Mouse (Mus musculus): ENCODE measurements around the gene Pbld1.

The Pbld1 gene

DNA sequence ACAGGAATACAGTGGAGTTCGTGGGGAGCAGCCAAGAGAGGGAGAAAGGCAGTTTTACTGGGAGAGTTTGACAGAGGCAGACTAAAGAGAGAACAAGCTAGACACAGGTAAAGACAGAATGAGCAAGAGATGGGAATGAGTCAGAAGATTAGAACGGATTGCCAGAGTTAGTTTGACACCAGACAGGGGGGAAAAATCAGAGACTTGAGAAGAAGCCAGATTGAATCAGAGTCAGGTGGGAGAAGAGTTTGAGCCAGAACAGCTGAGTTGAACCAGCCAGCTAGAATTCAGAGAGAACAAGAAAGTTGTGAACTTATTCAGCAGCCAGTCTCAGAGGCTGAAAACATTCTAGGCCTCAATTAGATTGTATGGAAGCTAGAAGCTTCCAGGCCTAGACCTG lies at the start of gene Pbld1:
Pbld1 (plus strand) TSS at position 301 of the 400 bp plus-strand sequence.
- no peak for DNase-seq (ENCODE audit: low spot score in 2 of 2)

DNA sequence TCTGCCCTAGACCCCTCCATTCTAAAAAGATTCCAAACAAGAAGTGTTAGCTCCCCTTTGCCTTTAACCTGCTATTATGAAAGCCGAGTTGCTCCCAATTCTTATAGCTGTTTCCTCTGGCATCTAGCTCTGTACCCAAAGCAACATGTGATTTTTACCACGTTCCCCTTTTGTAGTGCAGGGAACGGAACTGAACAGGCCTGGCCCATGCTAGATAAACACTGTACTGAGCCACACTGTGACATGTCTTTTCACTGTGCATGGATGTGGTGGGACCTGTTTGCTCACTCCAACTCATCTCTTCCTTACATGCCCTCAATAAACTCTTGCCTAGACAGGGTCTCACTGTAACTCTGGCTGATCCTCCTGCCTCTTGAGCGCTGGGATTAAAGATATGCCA lies 49.7 kb upstream of the Pbld1 start:
- DNase-seq (ENCODE audit: low spot score in 2 of 2) = no peak

DNA sequence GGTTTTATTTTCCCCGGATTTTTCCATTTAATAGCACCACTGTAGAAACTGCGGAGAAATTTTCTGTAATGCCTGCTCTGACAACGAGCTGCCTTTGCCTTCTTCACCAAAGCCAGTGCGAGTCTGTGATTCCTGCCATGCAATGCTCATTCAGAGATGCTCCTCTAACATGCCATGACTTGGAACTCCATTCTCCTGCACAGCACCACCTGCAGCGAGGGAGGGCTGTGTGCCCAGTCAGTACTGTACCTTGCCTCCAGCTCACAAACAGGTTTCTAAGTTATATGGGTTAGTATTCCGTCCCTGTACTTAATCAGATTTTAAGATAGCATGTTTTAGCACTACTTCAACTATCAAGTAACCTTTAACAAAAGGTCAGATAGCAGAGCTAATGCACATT lies 48.4 kb upstream of the Pbld1 start:
- no peak for DNase-seq (ENCODE audit: low spot score in 2 of 2)

DNA sequence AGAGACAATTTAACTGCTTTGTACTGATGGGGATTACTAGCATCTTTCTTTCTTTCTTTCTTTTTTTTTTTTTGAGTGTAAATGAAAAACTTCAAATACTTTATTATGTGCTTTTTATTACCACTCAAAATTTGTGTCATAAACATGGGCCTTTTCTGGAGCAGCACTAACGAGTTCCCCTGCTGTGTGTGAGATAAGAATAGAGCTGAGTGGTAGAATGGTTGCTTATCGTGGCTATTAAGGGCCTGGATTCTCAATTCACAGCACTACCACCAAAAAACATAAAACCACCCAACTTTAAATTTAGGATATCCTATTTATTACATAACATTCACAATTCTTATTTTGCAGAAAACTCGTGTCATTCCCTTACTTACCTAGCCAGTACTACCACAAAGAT lies 46.5 kb upstream of the Pbld1 start:
- DNase-seq (ENCODE audit: low spot score in 2 of 2) = no peak

DNA sequence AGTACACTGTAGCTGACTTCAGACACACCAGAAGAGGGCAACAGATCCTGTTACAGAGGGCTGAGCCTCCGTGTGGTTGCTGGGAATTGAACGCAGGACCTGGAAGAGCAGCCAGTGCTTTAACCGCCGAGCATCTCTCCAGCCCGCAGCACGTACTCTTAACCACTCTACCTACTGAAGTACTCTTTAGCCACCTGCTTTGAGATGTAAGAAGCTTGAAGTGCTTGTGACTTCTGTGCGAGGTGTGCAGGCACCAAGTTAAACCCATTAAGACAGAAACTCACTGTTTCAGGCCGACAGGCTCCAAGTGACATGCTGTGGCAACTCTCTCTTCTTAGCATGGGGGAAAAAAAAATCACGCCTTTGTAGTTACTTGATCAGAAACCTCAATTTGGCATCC lies 45.8 kb upstream of the Pbld1 start:
- DNase-seq (ENCODE audit: low spot score in 2 of 2) = no peak

DNA sequence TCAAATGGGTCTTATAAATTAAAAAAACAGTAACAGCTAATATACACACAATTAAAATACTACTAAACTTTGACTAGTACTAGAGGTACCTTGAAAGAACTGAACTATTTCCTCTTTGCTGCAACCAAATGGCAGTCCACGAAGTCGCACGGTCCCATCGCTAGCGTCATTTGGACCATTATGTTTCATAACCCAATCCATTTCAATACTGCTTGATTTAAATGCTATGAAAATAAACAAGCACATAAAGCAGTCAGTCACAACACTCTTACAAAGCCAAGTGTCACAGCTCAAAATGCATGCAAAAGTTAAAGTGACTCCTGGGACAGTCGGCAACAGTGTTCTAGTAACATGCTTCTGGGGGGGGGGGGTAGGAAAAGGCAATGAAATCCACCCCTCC lies 40.7 kb upstream of the Pbld1 start:
- DNase-seq (ENCODE audit: low spot score in 2 of 2) = no peak

DNA sequence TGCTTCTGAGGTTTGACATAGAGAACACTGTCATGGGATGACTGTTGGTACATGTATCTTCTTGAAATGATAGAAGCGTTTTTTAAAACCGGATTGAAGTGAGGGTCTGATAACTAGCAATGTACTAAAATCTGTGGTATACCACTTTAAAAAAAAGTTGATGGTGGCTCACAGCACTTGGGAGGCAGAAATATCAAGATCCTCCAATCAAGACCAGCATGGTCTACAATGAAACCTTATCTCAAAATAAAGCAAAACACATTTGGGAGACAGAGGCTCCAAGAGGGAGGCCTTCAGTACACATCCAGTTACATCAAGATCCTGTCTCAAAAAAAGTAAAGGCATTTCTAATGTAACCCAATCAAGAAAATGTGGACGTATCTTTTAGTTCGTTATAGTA lies 38.3 kb upstream of the Pbld1 start:
- DNase-seq (ENCODE audit: low spot score in 2 of 2) = no peak

DNA sequence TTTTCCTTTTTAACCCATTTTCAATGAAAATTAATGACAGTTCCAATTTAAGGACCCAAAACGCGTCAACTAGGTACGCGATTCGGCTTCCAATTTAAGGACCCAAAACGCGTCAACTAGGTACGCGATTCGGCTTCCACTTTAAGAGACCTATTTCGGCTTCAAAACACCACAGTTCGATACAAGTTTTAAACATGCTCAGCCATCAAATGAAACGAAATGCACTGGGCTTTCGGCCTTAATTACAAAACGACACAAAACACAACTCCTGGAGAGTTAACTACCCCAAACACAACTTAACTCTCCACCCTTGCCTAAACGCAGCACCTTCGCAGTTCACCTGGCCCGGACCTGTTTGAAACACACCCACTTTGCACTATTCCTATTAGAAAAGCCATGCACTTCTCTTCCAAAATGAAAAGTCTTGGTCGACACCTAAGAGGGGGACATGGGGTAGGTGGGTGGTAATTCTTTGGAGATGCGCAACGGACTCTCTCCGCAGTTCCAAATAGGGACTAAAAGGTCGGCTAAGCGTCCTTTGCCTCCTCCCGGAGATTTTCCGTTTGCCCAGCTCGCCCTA lies 37.3 kb upstream of the Pbld1 start:
- no peak for DNase-seq (ENCODE audit: low spot score in 2 of 2)

DNA sequence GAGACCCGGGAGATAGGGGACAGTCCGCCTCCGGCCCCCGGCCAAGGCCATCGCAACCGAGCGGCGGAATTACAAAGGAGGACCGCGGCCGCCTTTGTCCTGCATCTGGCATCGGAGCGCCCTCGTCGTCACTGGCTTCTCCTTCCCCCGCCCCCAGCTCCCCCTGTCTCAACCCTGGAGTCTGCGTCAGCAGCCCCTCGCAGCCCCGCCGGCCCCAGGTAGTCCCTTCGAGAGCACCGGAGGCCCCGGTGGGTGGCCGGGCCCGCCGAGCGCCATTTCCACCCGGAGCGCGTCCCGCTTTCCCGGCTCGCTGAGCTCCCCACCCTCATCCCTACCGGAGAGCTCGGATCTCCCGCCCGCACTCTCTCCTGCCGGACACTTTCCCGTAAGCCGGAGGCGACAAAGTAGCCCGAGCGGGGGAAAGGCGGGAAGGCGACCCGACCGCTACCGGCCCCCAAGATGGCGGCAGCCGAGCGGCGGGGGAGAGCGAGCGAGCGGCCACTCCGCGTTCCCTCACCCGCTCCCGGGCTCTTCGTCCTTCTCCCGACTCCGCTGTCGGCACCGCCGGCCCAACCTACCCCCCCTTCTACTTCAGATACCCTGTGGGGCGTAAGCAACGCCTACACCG lies 36.7 kb upstream of the Pbld1 start:
- peak; percentile 46 to 48 for DNase-seq (ENCODE audit: low spot score in 2 of 2)

DNA sequence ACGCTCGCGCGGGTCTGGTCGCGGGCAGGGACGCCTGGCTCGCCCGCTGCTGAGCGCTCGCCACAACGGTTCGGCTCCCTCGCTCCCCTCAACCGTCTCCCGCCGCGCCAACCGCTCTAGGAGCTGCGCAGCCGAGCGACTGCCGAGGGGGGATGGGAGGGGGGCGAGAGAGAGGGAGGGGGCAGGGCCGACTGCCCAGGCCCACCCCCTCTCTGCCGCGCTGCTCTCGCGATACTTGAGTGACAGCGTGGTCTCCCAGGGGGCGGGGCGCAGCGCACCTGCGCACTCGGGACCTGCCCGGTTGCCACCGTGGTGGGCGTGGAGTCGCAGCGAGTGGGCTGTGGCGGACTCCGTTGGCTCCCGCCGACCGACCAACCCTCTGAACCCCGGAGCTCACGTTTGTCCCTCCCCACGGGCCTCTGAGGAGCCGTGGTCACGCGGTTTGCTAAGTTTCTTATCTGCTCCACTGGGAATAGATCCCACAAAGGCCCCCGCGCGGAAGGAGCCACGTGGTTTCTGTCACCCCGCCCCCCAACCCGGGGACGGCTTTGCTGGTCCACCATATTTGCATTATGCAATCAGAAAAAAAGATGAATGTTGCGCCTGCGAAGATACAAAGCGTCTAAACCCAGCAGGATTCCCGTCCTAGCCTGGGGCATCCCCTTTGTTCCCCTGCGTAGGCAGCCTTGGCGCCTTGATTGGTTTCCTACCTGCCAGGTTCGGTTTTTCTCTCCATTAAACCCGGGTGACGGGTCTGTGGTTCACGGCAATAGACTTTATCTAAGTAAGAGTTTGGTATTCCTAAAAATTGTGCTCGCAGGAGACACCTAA lies 36.0 kb upstream of the Pbld1 start, which contains the start of the genes Hnrnph3 and Pbld2:
Hnrnph3 (minus strand) TSS at position 469 of the 831 bp plus-strand sequence.
Pbld2 (plus strand) TSS at position 567 of the 831 bp plus-strand sequence.
- peak; percentile 97 to 99 for DNase-seq (ENCODE audit: low spot score in 2 of 2)

DNA sequence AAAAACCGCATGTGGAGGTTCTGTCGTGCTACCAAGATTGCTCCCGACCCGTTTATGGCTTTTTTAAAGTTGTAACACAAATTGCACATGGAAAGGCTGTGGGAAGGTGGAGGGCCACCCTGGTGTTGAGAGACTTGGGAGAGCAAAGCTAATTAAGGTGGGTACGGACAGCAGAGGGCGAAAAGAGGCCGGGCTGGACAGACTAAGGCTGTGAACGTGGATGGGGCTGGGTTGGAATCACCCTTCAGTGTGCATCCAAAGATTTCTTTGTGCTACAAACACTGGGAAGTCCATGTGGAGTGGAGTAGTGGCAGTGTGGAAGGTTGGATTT lies 35.4 kb upstream of the Pbld1 start:
- no peak for DNase-seq (ENCODE audit: low spot score in 2 of 2)

DNA sequence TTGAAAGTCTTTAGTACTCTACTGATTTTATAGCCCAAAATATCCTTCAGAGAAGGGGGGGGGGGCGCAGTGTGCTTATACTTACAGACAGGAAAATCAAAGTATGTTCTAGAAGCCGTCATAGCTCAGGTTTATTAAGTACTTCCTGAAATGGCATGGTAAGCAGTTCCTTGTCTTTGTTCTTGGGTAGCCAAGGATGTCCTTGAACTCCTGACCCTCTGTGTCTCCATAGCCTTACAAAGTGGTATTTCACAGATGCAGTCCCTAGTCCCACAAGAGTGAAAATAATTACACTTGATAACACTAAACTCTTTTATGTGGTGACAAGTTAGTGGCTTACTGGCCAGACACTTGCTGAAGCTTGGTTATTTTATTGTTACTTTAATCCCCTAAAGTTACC lies 34.9 kb upstream of the Pbld1 start:
- DNase-seq (ENCODE audit: low spot score in 2 of 2) = no peak

DNA sequence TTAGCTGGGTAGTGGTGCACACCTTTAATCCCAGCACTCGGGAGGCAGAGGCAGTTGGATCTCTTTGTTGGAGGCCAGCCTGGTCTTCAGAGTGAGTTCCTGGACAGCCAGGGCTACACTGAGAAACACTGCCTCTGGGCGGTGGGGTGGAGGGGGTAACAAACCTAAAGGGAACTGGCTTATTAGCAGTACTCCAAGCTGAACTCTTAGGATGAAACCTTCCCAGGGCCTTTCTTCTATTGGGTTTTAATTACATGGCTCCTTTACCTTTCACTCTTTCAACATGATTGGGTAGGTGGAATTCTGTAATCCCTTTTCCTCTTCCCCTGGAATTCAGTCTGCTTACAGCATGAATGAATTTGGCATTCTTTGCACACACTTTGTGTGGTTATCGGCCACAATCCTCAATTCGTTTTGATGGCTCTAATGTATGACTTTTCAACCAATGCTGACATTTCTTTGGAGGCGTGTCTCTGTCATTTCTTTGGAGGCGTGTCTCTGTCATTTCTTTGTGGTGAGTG lies 34.4 kb upstream of the Pbld1 start:
- no peak for DNase-seq (ENCODE audit: low spot score in 2 of 2)

DNA sequence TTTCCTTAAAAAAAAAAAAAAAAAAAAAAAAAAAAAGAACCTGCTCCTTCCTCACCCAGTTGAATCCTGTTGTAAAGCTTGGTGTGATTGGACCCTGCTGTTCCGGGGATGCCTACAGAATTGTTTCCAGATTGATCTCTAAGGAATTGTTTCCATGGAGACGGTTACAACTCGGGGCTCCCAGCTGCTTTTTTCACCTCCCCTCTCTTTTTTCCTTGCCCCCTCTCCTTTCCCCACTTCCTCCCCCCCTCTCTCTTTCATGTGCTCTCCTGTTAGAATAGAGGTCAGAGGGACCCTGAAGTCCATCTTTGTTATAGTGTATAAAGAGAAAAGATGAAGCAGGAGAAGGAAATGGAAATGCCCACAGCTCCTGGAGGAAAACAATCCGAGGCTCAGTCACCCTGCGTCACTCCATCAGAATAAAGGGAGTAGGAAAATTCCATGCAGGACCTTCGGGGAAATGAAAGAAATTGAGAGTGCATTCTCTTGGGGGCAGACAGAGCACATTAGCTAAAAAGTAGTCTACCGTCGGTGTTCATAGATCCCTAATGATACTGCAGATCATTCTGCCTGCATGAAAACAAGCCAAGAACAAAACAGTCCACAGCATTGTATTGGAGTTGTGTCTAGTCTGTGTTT lies 33.7 kb upstream of the Pbld1 start:
- no peak for DNase-seq (ENCODE audit: low spot score in 2 of 2)

DNA sequence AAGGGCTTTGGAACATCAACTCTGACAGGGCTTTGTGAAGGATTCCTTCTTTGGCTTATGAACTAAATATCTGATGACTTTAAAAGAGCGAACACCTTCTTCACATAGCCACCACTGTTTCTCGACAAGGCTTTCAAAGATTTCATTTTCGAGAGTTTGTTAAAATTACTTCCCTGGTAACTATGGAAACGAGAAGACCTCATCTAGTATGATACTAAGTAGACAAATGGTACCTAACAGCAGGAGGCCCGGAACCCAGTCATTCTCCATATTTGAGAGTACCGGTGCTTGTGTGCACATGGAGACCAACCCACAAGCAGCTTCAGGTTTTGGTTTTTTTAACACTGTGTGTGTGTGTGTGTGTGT lies 33.2 kb upstream of the Pbld1 start:
- no peak for DNase-seq (ENCODE audit: low spot score in 2 of 2)

DNA sequence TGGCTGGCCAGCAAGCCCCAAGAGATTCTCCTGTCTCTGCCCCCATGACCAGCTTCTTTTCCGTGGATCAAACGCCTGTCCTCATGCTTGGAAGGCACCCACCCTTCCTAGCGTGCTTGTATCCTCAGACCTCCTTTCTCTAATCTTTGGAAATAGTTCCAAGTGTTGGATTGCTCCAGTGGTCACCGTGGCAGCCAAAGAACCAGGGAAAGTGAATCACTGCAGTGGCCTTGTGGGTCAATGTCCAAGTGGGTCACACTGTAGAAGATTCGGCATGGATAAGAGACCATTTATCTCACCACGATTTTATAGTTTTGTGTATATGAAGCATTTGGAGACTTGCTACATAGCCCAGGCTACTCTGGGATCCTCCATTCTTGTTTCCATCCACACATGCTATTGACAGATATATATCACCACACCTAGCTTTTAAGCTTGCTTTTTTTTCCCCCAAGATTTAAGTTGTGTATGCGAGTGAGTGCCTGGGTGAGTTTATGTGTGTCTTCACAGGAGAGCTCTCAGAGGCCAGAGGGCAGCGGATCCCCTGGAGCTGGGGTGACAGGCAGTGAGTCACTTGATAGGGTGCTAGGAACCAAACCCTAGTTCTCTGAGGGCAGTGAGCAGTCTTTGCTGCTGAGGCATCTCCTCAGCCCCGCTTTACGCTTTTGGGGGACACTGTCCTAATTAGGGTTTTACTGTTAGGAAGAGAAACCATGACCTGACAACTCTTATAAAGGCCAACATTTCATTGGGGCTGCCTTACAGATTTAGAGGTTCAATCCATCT lies 32.4 kb upstream of the Pbld1 start:
- no peak for DNase-seq (ENCODE audit: low spot score in 2 of 2)

DNA sequence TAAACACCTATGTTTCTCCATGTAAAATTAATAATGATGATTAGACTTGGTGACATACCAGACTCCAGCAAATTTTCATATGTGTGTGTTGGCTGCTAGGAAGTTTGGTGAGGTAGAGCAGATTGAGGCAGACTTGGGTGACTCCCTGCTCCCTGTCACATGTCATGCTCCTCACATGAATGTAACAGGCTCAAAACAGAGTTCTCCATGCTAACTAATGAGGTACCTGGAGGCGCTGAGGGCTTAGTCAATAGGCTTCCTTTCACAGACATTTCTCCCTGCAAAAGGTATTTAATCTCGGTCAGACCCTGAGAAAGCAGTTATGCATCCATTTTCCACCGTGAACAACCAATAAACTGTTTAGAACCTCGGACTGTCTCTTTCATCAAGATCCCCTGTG lies 31.6 kb upstream of the Pbld1 start:
- no peak for DNase-seq (ENCODE audit: low spot score in 2 of 2)

DNA sequence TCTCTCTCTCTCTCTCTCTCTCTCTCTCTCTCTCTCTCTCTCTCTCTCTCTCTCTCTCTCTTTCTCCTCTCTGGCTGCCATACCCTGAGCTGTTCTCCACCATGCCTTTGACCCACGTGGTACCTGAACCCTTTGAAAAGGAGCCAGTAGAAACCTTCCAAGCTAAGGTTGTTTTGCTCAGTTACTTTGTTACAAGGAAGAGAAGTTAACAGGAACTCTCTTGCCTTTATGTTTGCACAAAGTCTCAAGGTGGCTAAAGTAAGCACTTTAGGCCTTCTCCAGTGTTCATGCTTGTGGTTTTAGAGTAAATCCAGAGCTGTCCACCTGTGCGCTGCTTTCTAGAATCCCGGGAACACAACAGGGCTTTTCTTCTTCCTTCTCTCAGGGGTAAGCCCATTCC lies 27.7 kb upstream of the Pbld1 start:
- DNase-seq (ENCODE audit: low spot score in 2 of 2) = no peak

DNA sequence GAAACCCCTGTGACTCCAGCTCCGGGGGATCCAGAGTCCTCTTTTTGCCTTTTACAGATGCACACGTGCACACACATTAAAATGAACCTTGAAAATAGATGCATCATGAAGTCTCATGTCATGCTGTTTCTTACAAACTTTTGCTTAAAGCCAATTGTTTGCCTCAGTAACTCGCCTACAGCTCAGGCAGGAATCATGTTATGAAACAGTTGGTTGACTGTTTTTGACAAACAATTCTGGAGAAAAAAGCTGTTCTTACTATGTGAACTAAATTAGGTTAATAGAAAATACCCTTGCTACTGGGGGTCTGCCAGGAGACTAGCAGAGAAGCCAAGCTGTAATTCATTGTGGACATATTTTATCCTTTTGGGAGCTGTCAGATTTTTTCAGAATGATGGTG lies 27.0 kb upstream of the Pbld1 start:
- DNase-seq (ENCODE audit: low spot score in 2 of 2) = no peak

DNA sequence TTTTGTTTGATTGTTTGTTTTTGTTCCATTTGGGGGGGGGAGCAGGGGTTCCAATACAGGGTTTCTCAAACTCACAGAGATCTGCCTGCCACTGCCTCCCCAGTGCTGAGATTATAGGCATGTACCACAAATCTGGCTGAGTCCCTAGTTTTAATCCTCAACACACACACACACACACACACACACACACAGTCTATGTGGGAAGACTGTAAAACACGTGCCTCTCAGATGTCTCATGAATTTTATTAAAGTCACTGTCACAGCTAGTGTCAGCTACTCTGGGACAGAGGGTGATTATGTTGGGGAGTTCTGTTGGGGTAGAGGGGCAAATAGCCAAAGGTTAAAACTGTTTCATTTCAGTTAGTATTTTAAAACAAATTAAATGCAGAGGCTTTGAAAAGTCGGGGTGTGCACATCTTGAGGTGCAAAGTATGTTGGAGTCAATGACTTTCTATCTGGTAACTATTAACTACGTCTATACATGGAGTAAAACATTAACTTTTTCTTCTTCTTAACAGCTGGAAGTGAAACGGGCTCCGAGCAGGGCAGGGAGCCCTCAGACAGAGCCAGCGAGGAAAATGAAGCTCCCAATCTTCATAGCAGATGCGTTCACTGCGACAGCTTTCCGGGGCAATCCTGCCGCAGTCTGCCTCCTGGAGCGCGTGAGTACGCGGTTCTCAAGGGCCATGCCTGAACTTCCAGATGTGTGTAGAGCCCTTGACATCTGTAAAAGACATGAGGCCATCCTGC lies 21.2 kb upstream of the Pbld1 start:
- no peak for DNase-seq (ENCODE audit: low spot score in 2 of 2)

Measured in frontal cortex, postnatal 25 days (tissue).